30 mouse cellular contexts compared by ENCODE assay signal in genomic region chr1:63518814-63519213, GRCm38 (mm10).
DNase-seq lines count a peak whose midpoint lies in the region; ATAC-seq and TF ChIP-seq lines count a peak whose summit lies in the region.
"Had no signal": no experiment of that assay in that cellular context is flagged by ENCODE, and none has a peak within 500 bp of the region (broad histone marks: within the 10 kb centered on the region; RNA-seq: fewer than 3 reads in every experiment).

No protein-coding gene starts in this region.

- peak; percentile 69; the same call in 1 of the 2 replicates for ATAC-seq in frontal cortex, adult (ENCODE audit: low TSS enrichment)
- ATAC-seq in embryonic facial prominence, embryonic 11.5 days (replicated peaks; ENCODE audit: insufficient number of reproducible peaks, low FRiP score, low TSS enrichment, low read depth), result no peak
- ATAC-seq in megakaryocyte progenitor cell, adult 5-6 weeks (replicated peaks; ENCODE audit: poor library complexity), result no peak
- ATAC-seq: activated CD4-positive, CD25-positive, alpha-beta regulatory T cell, adult 4 months; CD4-positive, CD25-positive, alpha-beta regulatory T cell, adult 4 months; forebrain, embryonic 15.5 days; hindbrain, embryonic 16.5 days; intestine, embryonic 15.5 days had no signal

- no peaks in the 10 kb centered on the region for H3K9me3 ChIP-seq in embryonic facial prominence, embryonic 11.5 days (replicated peaks; ENCODE audit: control insufficient read depth, low read length)
- H3K9me3 ChIP-seq: embryonic facial prominence, embryonic 15.5 days; forebrain, embryonic 12.5 days; forebrain, embryonic 15.5 days; heart, embryonic 12.5 days; heart, embryonic 15.5 days; hindbrain, embryonic 10.5 days; hindbrain, embryonic 13.5 days; intestine, embryonic 15.5 days had no signal

- no peak for TF ChIP-seq POLR2A in myocyte (IDR thresholded peaks at IDR 0.05; ENCODE audit: insufficient read length, low read depth)

- no peaks in the 10 kb centered on the region for H3K36me3 ChIP-seq in embryonic facial prominence, embryonic 11.5 days (replicated peaks; ENCODE audit: control insufficient read depth, insufficient read depth, low read depth, low read length)
- no peaks in the 10 kb centered on the region for H3K36me3 ChIP-seq in myocyte (ENCODE audit: control insufficient read depth, insufficient read depth)
- H3K36me3 ChIP-seq: embryonic facial prominence, embryonic 15.5 days; forebrain, embryonic 12.5 days; forebrain, embryonic 15.5 days; heart, embryonic 12.5 days; heart, embryonic 15.5 days; hindbrain, embryonic 10.5 days; intestine, embryonic 15.5 days had no signal

- WGBS in embryonic facial prominence, embryonic 11.5 days, result 55% methylated on average over 5 of the region's 5 CpGs

- no peak overlapping the region for H3K27ac ChIP-seq in embryonic facial prominence, embryonic 11.5 days (replicated peaks; ENCODE audit: low read depth, low read length)
- H3K27ac ChIP-seq: embryonic facial prominence, embryonic 15.5 days; forebrain, embryonic 12.5 days; forebrain, embryonic 15.5 days; heart, embryonic 15.5 days; hindbrain, embryonic 10.5 days; hindbrain, embryonic 13.5 days; intestine, embryonic 15.5 days had no signal

- H3K4me1 ChIP-seq in embryonic facial prominence, embryonic 11.5 days (ENCODE audit: control insufficient read depth, insufficient read depth, low read length), result no peaks in the 10 kb centered on the region
- H3K4me1 ChIP-seq: embryonic facial prominence, embryonic 15.5 days; forebrain, embryonic 12.5 days; forebrain, embryonic 15.5 days; heart, embryonic 12.5 days; heart, embryonic 15.5 days; hindbrain, embryonic 10.5 days; intestine, embryonic 15.5 days had no signal

- H3K4me3 ChIP-seq in embryonic facial prominence, embryonic 11.5 days (ENCODE audit: low read depth, low read length), result no peak overlapping the region
- H3K4me3 ChIP-seq in myocyte, result no peak overlapping the region
- H3K4me3 ChIP-seq: embryonic facial prominence, embryonic 15.5 days; erythroblast, embryonic 14.5 days; forebrain, embryonic 12.5 days; forebrain, embryonic 15.5 days; heart, embryonic 12.5 days; heart, embryonic 15.5 days; hindbrain, embryonic 10.5 days; hindbrain, embryonic 13.5 days; intestine, embryonic 15.5 days had no signal

- no peak overlapping the region for H3ac ChIP-seq in myocyte (ENCODE audit: control insufficient read depth, insufficient read length)

- no peak overlapping the region for H3K9ac ChIP-seq in embryonic facial prominence, embryonic 11.5 days (replicated peaks; ENCODE audit: low read length)
- H3K9ac ChIP-seq: embryonic facial prominence, embryonic 15.5 days; forebrain, embryonic 12.5 days; forebrain, embryonic 15.5 days; heart, embryonic 12.5 days; heart, embryonic 15.5 days; hindbrain, embryonic 13.5 days; intestine, embryonic 15.5 days had no signal

- H3K4me2 ChIP-seq in embryonic facial prominence, embryonic 11.5 days (ENCODE audit: low read depth, low read length), result no peak overlapping the region
- peak overlapping the region; percentile 30 for H3K4me2 ChIP-seq in myocyte (ENCODE audit: low read depth)
- H3K4me2 ChIP-seq: embryonic facial prominence, embryonic 15.5 days; forebrain, embryonic 12.5 days; forebrain, embryonic 15.5 days; heart, embryonic 12.5 days; heart, embryonic 15.5 days; hindbrain, embryonic 13.5 days; intestine, embryonic 15.5 days had no signal

- H3K27me3 ChIP-seq in embryonic facial prominence, embryonic 11.5 days (ENCODE audit: control insufficient read depth, insufficient read depth, low read length), result no peaks in the 10 kb centered on the region
- no peaks in the 10 kb centered on the region for H3K27me3 ChIP-seq in myocyte (ENCODE audit: control insufficient read depth, insufficient read depth, insufficient read length)
- H3K27me3 ChIP-seq: embryonic facial prominence, embryonic 15.5 days; forebrain, embryonic 12.5 days; forebrain, embryonic 15.5 days; heart, embryonic 12.5 days; heart, embryonic 15.5 days; hindbrain, embryonic 13.5 days; intestine, embryonic 15.5 days had no signal

- no peaks in the 10 kb centered on the region for H3K79me2 ChIP-seq in myocyte (ENCODE audit: control insufficient read depth, insufficient read depth)

- no peak for DNase-seq in frontal cortex, postnatal 14 days (ENCODE audit: low spot score in 2 of 2)
- DNase-seq in right cerebral cortex, adult 18-20 months, result peak; percentile 19
- DNase-seq in right cerebral cortex, postnatal 4 days, result no peak
- peak; percentile 30 for DNase-seq in embryonic facial prominence, embryonic 11.5 days (ENCODE audit: low spot score)
- no peak for DNase-seq in MN1 (ENCODE audit: low spot score)
- DNase-seq: adrenal gland, adult 8-10 months; adrenal gland, postnatal 25 days; cerebellum, adult 18-20 months; cerebellum, adult 9-11 months; cerebellum, postnatal 25 days; gastrocnemius, postnatal 25 days; heart, adult 18-20 months; heart, postnatal 10 days; heart, postnatal 36 days; kidney, adult 2 months had no signal

TF ChIP-seq in myocyte, 11 proteins besides CTCF, POLR2A, EP300 and RAD21:
- TF ChIP-seq MYOG (IDR thresholded peaks at IDR 0.05; ENCODE audit: control insufficient read depth in 1 of 3, insufficient read depth in 1 of 3, insufficient read length in 2 of 3, low read depth in 2 of 3), result no peak
- TF ChIP-seq E2F4 (IDR thresholded peaks at IDR 0.05; ENCODE audit: insufficient read depth), result no peak
- TF ChIP-seq MAX (IDR thresholded peaks at IDR 0.05; ENCODE audit: low read depth), result no peak
- TF ChIP-seq CEBPB (IDR thresholded peaks at IDR 0.05; ENCODE audit: insufficient read depth, poor library complexity, severe bottlenecking), result no peak
- no peak for TF ChIP-seq TCF3 (IDR thresholded peaks at IDR 0.05; ENCODE audit: insufficient read length, low read depth)
- TF ChIP-seq MYOD1 (IDR thresholded peaks at IDR 0.05; ENCODE audit: control insufficient read depth in 1 of 3, insufficient read length in 2 of 3, low read depth in 2 of 3), result no peak
- TF ChIP-seq REST (IDR thresholded peaks at IDR 0.05; ENCODE audit: insufficient read depth, insufficient read length), result no peak

Comparison
In these comparisons a context has a peak if more than half of its experiments do, and no peak if none do; other contexts are left out.
1. DNase-seq: peak in right cerebral cortex, adult 18-20 months (single experiment) and embryonic facial prominence, embryonic 11.5 days (single experiment); none in frontal cortex, postnatal 14 days (0 of 2), right cerebral cortex, postnatal 4 days (single experiment) and MN1 (single experiment).